Mouse (Mus musculus): Measurements from ENCODE around the gene Vipas39.

The Vipas39 gene

GRCm38 (mm10) chr12:87195069-87195468, 71.0 kb downstream of the Vipas39 start:
- DNase-seq: no peak

- DNase-seq: no peak
Observed at GRCm38 (mm10) chr12:87193008-87193407, 73.0 kb downstream of the Vipas39 start.
